Mouse (Mus musculus) C2C12 (cell line): Measurements from ENCODE around the gene Plce1.

Source experiments
- CTCF ChIP-seq: IDR thresholded peaks from one replicate; pipeline ENCODE4 v1.5.1; 2011; ENCODE audit not compliant: control insufficient read depth, insufficient read depth, insufficient read length
- MYOG ChIP-seq: IDR thresholded peaks from one replicate; pipeline ENCODE4 v1.6.1; 2011; ENCODE audit not compliant: control insufficient read depth, insufficient read length; ENCODE audit errors: extremely low read depth
- USF1 ChIP-seq: IDR thresholded peaks from one replicate; pipeline ENCODE4 v1.6.1; 2011; ENCODE audit warnings: low read depth, mild to moderate bottlenecking, control low read depth, moderate library complexity

GRCm38 (mm10) chr19:38608951-38609654 is 128.2 kb downstream of the Plce1 start:
- TF ChIP-seq CTCF: no peak
- no peak for TF ChIP-seq MYOG
- no peak for TF ChIP-seq USF1
